10 mouse cellular contexts compared by ENCODE assay signal in the genomic region with DNA sequence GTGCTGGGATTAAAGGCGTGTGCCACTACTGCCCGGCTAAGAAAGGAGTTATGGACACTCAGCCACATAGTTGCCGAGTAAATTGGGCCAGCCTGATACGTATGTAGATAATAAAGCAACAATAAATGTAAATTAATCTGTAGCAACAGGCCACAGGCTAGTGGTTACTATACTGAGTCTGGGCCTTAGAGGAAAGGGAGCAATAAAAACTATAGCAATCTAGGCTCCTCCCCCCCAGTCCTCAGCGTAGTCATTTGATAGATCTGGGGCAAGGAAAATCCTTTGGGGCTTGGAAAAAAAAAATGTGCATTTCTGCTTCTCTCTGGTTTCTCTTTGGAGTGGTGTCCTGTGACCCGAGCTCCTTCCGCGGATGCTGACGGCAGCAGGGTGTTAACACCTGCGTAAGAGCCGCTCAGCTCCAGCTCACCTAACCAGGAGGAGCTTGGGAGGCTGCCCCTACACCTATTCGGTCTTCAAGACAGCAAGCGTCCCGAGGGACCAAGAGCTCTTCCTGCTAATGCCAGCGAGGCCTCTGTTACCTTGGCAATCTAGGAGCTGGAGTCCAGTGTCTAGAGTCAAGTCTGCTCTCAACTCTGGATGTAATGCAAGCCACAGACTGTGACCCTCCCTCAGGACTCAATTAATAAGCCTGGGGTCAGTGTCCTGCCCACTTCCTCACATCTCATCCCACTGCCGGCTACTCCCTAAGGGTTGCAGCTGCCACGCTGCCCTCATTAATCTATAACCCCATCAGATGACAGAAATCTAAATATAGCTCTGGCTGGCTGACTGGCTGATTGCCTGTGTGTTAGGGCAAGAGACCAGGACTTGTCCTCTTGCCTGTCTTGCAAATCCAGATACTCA. TPM values are rescaled to one million over a fixed set of nuclear protein-coding genes. Genes with fewer than 3 reads are reported as not detected.
DNase-seq lines count a peak whose midpoint lies in the region; ATAC-seq and TF ChIP-seq lines count a peak whose summit lies in the region.
"Had no signal": no experiment of that assay in that cellular context is flagged by ENCODE, and none has a peak within 500 bp of the region (broad histone marks: within the 10 kb centered on the region; RNA-seq: fewer than 3 reads in every experiment).

No protein-coding gene starts in this region.

- H3K4me3 ChIP-seq in heart, embryonic 10.5 days = 0 out of 2 replicates have a peak overlapping the region, but pooled peaks have one; percentile 0
- no peak overlapping the region for H3K4me3 ChIP-seq in hindbrain, embryonic 15.5 days
- no peak overlapping the region for H3K4me3 ChIP-seq in liver, postnatal 0 days (ENCODE audit: low read depth, low read length)
- H3K4me3 ChIP-seq: embryonic facial prominence, embryonic 12.5 days had no signal

- peak overlapping the region; percentile 67 for H3K27ac ChIP-seq in heart, embryonic 10.5 days
- no peak overlapping the region for H3K27ac ChIP-seq in hindbrain, embryonic 15.5 days (replicated peaks)
- H3K27ac ChIP-seq in liver, postnatal 0 days (ENCODE audit: low read depth) = peak overlapping the region; percentile 66
- H3K27ac ChIP-seq: embryonic facial prominence, embryonic 12.5 days; macrophage had no signal

- no peaks in the 10 kb centered on the region for H3K27me3 ChIP-seq in heart, embryonic 10.5 days (ENCODE audit: insufficient read depth, poor library complexity, severe bottlenecking)
- H3K27me3 ChIP-seq in hindbrain, embryonic 15.5 days = no peaks in the 10 kb centered on the region
- no peaks in the 10 kb centered on the region for H3K27me3 ChIP-seq in liver, postnatal 0 days (ENCODE audit: insufficient read depth, low read length)
- H3K27me3 ChIP-seq: embryonic facial prominence, embryonic 12.5 days had no signal

- intact Hi-C loops in heart, postnatal 25 days (cut with DNase I) = no loop called here

- H3K9me3 ChIP-seq in heart, embryonic 10.5 days = no peaks in the 10 kb centered on the region
- no peaks in the 10 kb centered on the region for H3K9me3 ChIP-seq in hindbrain, embryonic 15.5 days
- H3K9me3 ChIP-seq in liver, postnatal 0 days (ENCODE audit: low read length) = no peaks in the 10 kb centered on the region
- H3K9me3 ChIP-seq: embryonic facial prominence, embryonic 12.5 days had no signal

- H3K4me1 ChIP-seq in heart, embryonic 10.5 days = peaks cover 11% of the 10 kb centered on the region
- no peaks in the 10 kb centered on the region for H3K4me1 ChIP-seq in hindbrain, embryonic 15.5 days (replicated peaks)
- H3K4me1 ChIP-seq in liver, postnatal 0 days (ENCODE audit: insufficient read depth) = no peaks in the 10 kb centered on the region
- H3K4me1 ChIP-seq: embryonic facial prominence, embryonic 12.5 days had no signal

- no peak for TF ChIP-seq CTCF in liver, postnatal 0 days (IDR thresholded peaks at IDR 0.05; ENCODE audit: low read depth)

- 0 out of 2 replicates have a peak, but pooled peaks have one; percentile 38 for ATAC-seq in hindbrain, embryonic 15.5 days (ENCODE audit: low FRiP score, low read depth)
- ATAC-seq in liver, postnatal 0 days = peak; percentile 85
- no peak for ATAC-seq in activated CD4-positive, CD25-positive, alpha-beta regulatory T cell, adult 4 months

- no peak overlapping the region for H3K9ac ChIP-seq in hindbrain, embryonic 15.5 days
- peak overlapping the region; percentile 36; the same call in 1 of the 2 replicates for H3K9ac ChIP-seq in liver, postnatal 0 days (replicated peaks)
- H3K9ac ChIP-seq: embryonic facial prominence, embryonic 12.5 days had no signal

- 48% methylated on average over 17 of the region's 17 CpGs for WGBS in heart, embryonic 10.5 days
- WGBS in hindbrain, embryonic 15.5 days = 57% methylated on average over 17 of the region's 17 CpGs
- WGBS in liver, postnatal 0 days (ENCODE audit: insufficient replicate concordance) = 56% methylated on average over 17 of the region's 17 CpGs

- H3K36me3 ChIP-seq in heart, embryonic 10.5 days = no peaks in the 10 kb centered on the region
- no peaks in the 10 kb centered on the region for H3K36me3 ChIP-seq in hindbrain, embryonic 15.5 days
- H3K36me3 ChIP-seq in liver, postnatal 0 days (replicated peaks; ENCODE audit: insufficient read depth, low read length) = no peaks in the 10 kb centered on the region
- H3K36me3 ChIP-seq: embryonic facial prominence, embryonic 12.5 days had no signal

- no peak for TF ChIP-seq EP300 in liver, postnatal 0 days (IDR thresholded peaks at IDR 0.05; ENCODE audit: low read depth)

- DNase-seq in heart, embryonic 10.5 days (ENCODE audit: low spot score) = no peak
- no peak for DNase-seq in heart, postnatal 25 days (ENCODE audit: low spot score)
- DNase-seq in cerebellum, adult 9-10 months = peak; percentile 55
- peak; percentile 32 for DNase-seq in liver, postnatal 0 days
- DNase-seq in urinary bladder, adult 2 months (ENCODE audit: low spot score) = no peak
- DNase-seq in frontal cortex, postnatal 14 days (ENCODE audit: low spot score in 2 of 2) = no peak

- no peak overlapping the region for H3K4me2 ChIP-seq in hindbrain, embryonic 15.5 days
- H3K4me2 ChIP-seq in liver, postnatal 0 days (ENCODE audit: low read depth, low read length) = peak overlapping the region; percentile 45
- H3K4me2 ChIP-seq: embryonic facial prominence, embryonic 12.5 days had no signal

RNA-seq across cellular contexts. Expression of a gene that starts 9.6 kb away (rescaled TPM):
- not detected in 2 replicates for polyA plus RNA-seq in heart, embryonic 10.5 days (2016; fragmentation: Nextera tagmentation; extraction: Ambion mirVana)
- under 1 TPM; 0.55 to 0.64 TPM for total RNA-seq in heart, postnatal 25 days (2021)
- polyA plus RNA-seq in hindbrain, embryonic 15.5 days (2015; fragmentation: Nextera tagmentation; extraction: Ambion mirVana) = 0.39 TPM in 1 of 2 replicates, not detected in the other
- polyA plus RNA-seq in liver, postnatal 0 days (2015; fragmentation: Nextera tagmentation; extraction: Ambion mirVana) = 2.6 and 3.0 TPM in 2 replicates
- polyA plus RNA-seq in activated CD4-positive, CD25-positive, alpha-beta regulatory T cell, adult 4 months (2017; shearing (Covaris generic)) = under 1 TPM in 1 of 2 experiments, not detected in 1; 0.64 TPM
- 1.1 and 1.5 TPM in 2 replicates for polyA plus RNA-seq in urinary bladder, adult 2 months (2012; rRNA removed)
- polyA plus RNA-seq: embryonic facial prominence, embryonic 12.5 days had no signal

RNA-seq across cellular contexts. Expression of a gene that starts 22.6 kb away (rescaled TPM):
- 29.4 and 29.7 TPM in 2 replicates for polyA plus RNA-seq in heart, embryonic 10.5 days (2016; fragmentation: Nextera tagmentation; extraction: Ambion mirVana)
- 10 to 100 TPM; 35.8 to 36.8 TPM for total RNA-seq in heart, postnatal 25 days (2021)
- polyA plus RNA-seq in hindbrain, embryonic 15.5 days (2015; fragmentation: Nextera tagmentation; extraction: Ambion mirVana) = 85.5 and 88.9 TPM in 2 replicates
- polyA plus RNA-seq in liver, postnatal 0 days (2015; fragmentation: Nextera tagmentation; extraction: Ambion mirVana) = 18.3 and 18.5 TPM in 2 replicates
- 10 to 100 TPM in 1 of 2 experiments, 1 to 10 TPM in 1; 9.4 to 10.8 TPM for polyA plus RNA-seq in activated CD4-positive, CD25-positive, alpha-beta regulatory T cell, adult 4 months (2017; shearing (Covaris generic))
- polyA plus RNA-seq in urinary bladder, adult 2 months (2012; rRNA removed) = 12.3 and 15.8 TPM in 2 replicates

RNA-seq across cellular contexts. Expression of a gene that starts 58.0 kb away (rescaled TPM):
- polyA plus RNA-seq in heart, embryonic 10.5 days (2016; fragmentation: Nextera tagmentation; extraction: Ambion mirVana) = 7.6 and 8.9 TPM in 2 replicates
- 1 to 10 TPM; 7.7 to 7.8 TPM for total RNA-seq in heart, postnatal 25 days (2021)
- 15.8 and 16.1 TPM in 2 replicates for polyA plus RNA-seq in hindbrain, embryonic 15.5 days (2015; fragmentation: Nextera tagmentation; extraction: Ambion mirVana)
- polyA plus RNA-seq in liver, postnatal 0 days (2015; fragmentation: Nextera tagmentation; extraction: Ambion mirVana) = 1.9 and 2.0 TPM in 2 replicates
- polyA plus RNA-seq in activated CD4-positive, CD25-positive, alpha-beta regulatory T cell, adult 4 months (2017; shearing (Covaris generic)) = 1 to 10 TPM; 3.9 to 5.4 TPM
- polyA plus RNA-seq in urinary bladder, adult 2 months (2012; rRNA removed) = 5.8 and 6.5 TPM in 2 replicates

Comparison
In these comparisons a context has a peak if more than half of its experiments do, and no peak if none do; other contexts are left out.
1. DNase-seq: peak in cerebellum, adult 9-10 months (single experiment) and liver, postnatal 0 days (single experiment); none in heart, embryonic 10.5 days (single experiment), heart, postnatal 25 days (single experiment), urinary bladder, adult 2 months (single experiment) and frontal cortex, postnatal 14 days (0 of 2).